Mouse (Mus musculus) bone marrow, adult 2 months (tissue): Measurements from ENCODE around the gene Carm1. TPM values are rescaled to one million over a fixed set of nuclear protein-coding genes. Genes with fewer than 3 reads are reported as not detected.

ENCODE experiments used
- H3K27ac ChIP-seq: fragments of 200-500 bp; 2 replicates; pipeline ENCODE4 v1.5.1; 2012; ENCODE audit warnings: low read depth, mild to moderate bottlenecking, control low read depth, inconsistent platforms, low read length; ENCODE audit not compliant: control insufficient read depth, poor library complexity, insufficient read depth
- H3K4me1 ChIP-seq: fragments of 200-500 bp; 2 replicates; pipeline ENCODE4 v1.6.1; 2011; ENCODE audit warnings: low read length; ENCODE audit not compliant: control insufficient read depth, insufficient read depth
- H3K4me3 ChIP-seq: fragments of 200-500 bp; replicated peaks from 2 replicates; pipeline ENCODE3; 2011; ENCODE audit warnings: mild to moderate bottlenecking, low read depth, low read length, control low read depth; ENCODE audit not compliant: control insufficient read depth
- CTCF ChIP-seq: fragments of 200-500 bp; IDR thresholded peaks from 2 replicates; pipeline ENCODE4 v1.5.1; 2011; ENCODE audit warnings: low read length, control low read depth; ENCODE audit not compliant: control insufficient read depth, insufficient read depth
- POLR2A ChIP-seq: fragments of 200-500 bp; IDR thresholded peaks from 2 replicates; pipeline ENCODE4 v1.6.1; 2011; ENCODE audit warnings: low read depth, mild to moderate bottlenecking, control low read depth, low read length, borderline replicate concordance; ENCODE audit not compliant: control insufficient read depth
- WGBS: fragments of 180-500 bp; shearing (Covaris S2); methylation state at CpG from one replicate; pipeline ENCODE4 v1.1.7; 2018; 5-methylcytosine and 5-hydroxymethylcytosine counted together
- polyA plus RNA-seq: library from polyadenylated mRNA; stranded (reverse); fragments of >200 nt; gene quantifications from 2 replicates; pipeline ENCODE4 v1.2.4, GENCODE M21; 2011; ENCODE audit warnings: low replicate concordance; ENCODE audit not compliant: missing spikeins, insufficient read depth, insufficient read length

Gene Carm1
- polyA plus RNA-seq, 1 experiment = 37.6 TPM

DNA sequence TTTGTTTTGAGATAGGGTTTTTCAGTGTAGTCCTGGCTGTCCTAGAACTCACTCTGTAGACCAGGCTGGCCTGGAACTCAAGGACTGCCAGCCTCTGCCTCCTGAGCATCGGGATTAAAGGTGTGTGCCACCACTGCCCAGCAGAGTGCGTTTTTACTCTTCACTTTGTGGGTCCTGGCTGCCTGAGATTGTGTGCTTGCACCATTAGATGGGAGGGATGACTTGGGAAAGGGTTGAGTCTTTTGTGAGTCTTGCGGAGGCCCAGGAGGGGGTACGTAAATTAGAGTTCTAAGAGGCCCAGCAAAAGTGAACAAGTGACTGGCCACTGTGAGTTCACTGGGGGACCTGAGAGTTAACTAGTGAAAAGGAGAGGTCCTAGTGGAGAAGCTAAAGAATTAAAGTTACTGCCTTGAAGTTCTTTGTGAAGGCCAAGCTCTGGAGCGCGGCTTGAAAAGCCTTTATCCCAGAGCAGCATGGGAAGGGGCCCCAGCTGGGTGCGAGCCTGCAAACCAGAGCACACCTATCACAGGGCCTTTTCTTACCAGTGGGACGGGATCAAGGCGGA is 1.3 kb upstream of the Carm1 start:
- Histone ChIP-seq H3K27ac (no peak overlapping the region; the same call in 1 of the 2 replicates), H3K4me1 (no peaks in the 10 kb centered on the region), H3K4me3 (peak overlapping the region; percentile 96)
- 24% methylated on average over 9 of the region's 9 CpGs for WGBS
- TF ChIP-seq CTCF = no peak
- no peak for TF ChIP-seq POLR2A

DNA sequence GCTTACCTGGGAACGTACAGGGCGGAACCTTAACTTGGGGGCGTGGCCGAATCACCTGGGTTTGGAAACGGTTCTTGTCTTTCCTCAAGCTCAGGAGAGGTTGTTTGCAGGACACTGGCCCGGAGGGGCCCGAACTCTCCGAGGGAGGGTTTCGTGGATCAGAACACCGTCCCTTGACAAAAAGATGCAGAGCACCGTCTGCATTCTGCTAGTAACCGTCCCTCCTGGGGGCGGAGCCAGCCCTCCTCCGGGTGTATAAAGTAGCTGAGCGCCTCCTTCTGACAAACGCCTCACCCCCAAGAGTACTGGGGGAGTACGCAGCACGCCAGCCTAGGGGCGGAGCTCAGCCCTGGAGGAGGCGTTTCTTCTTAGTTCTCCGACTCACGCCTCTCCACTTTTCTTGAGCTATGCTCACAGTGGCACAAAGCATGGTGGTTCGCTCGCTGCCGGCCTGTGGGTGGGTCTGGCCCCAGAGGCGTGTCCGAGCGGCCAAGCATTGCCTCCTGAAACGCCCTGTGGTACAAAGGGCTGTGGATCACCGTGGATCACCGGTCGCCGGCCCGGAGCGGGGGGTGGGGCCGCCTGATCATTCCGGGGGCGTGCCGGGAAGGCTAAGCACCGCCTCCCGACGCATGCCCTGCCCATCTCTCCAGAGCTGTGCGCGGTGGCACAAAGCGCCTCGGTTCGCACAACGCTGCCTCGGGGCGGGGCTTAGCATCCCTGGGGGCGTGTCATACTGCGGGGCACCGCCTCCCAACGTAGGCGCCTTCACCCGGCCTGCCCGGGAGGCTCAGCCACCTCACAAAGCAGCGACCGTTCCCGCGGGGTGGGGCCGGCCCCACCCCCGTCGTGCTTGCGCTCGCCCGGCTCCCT is 542 bp upstream of the Carm1 start:
- TF ChIP-seq POLR2A (peak; percentile 22; the same call in 1 of the 2 replicates), CTCF (peak; percentile 59; the same call in 1 of the 2 replicates)
- WGBS = under 1% methylated on average over 67 of the region's 67 CpGs
- Histone ChIP-seq H3K4me3 (peak overlapping the region; percentile 96), H3K4me1 (no peaks in the 10 kb centered on the region), H3K27ac (peak overlapping the region; percentile 84)

DNA sequence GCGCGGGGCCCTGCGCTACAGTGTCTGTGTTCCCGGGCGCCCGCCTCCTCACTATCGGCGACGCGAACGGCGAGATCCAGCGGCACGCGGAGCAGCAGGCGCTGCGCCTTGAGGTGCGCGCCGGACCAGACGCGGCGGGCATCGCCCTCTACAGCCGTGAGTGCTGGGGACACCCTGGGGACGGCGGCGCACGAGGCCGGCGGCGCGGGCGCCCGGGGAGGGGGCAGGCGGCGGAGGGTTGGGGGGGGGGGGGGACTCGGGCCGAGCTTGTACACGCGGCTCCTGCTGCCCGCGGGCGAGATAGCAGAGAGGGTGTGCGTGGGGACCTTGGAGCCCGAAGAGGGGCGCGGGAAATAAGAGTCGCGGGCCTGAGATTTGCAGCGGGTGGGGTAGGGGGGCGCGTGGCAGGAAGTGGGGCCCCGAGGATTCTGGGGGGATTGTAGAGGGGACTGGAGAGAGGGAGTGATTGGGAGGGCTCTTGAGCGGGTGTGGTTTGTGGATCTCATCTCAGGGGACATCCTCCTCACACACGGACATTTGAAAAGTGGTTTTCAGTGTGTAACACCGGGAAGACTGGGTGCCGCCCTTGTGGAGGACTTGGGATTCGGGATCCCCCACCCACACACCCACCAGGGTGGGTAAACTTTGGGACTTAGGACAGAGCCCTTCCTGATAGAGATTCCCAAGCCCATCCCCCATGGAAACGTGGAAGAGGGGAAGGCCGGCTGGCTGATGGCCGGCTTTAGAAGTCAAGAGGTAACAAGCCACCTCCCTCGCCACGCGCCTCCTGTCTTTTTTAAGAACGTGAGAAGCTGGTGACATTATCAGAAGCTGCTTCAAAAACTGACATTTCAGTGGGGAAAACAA is 614 bp downstream of the Carm1 start:
- WGBS = under 1% methylated on average over 60 of the region's 66 CpGs
- peak overlapping the region; percentile 63 for H3K4me3 ChIP-seq
- H3K4me1 ChIP-seq = no peaks in the 10 kb centered on the region
- H3K27ac ChIP-seq = peak overlapping the region; percentile 84
- TF ChIP-seq CTCF (no peak), POLR2A (no peak)

DNA sequence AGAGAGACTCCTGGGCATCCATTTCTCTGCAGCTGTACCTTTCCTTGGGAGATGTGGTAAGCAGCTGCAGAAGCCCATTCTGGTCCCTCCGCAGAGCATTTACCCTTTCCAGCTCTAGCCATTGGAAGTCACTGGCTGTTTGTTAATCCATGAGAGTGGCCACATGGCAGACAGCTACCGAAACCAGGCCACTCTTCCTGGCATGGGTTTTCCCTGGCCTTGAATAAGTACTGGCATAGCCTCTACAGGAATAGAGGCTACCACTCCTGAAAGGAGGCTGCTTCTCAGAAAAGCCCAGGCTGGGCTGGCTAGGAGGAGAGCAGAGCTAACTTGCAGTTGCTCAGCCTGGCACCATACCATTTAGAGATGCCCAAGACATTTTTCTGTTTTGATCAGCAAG is 4.4 kb downstream of the Carm1 start:
- TF ChIP-seq CTCF = no peak
- TF ChIP-seq POLR2A = no peak
- Histone ChIP-seq H3K4me3 (no peak overlapping the region), H3K27ac (no peak overlapping the region), H3K4me1 (peaks cover 2% of the 10 kb centered on the region; the same call in 1 of the 2 replicates)
- 95% methylated on average over 2 of the region's 2 CpGs for whole genome bisulfite sequencing

DNA sequence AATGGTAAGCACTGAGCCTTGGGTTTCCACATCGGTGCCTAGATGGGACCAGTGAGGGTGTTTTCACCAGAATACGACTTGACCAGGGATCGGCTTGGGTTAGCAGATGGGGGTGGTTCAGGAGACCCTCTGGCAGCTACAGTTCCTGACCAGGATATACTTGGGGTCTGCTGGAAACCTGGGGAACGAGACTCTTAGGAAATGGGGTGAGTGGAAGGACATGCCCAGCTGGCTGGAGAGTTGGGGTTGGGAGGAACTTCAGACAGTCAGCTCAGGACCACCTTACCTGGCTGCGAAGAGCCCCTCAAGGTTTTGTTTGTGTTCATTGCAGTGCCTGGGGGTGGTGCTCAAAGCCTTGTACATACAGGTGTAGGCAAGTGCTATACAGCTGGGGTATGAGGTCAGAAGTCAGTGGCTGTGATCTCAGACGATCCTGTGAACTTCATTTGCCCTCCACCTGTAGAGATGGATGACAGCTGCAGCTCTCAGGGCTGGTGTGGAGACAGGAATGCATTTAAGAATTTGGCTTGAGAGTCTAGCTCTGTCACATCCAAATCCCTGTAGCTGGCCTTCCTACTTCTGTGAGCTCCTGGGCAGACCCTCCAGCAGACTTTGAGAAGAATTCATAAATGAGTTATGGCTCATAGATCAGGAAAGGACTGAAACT is 7.0 kb downstream of the Carm1 start:
- no peak overlapping the region for H3K27ac ChIP-seq
- TF ChIP-seq POLR2A = no peak
- TF ChIP-seq CTCF = no peak
- no peak overlapping the region for H3K4me3 ChIP-seq
- peaks cover 3% of the 10 kb centered on the region for H3K4me1 ChIP-seq
- 88% methylated on average over 6 of the region's 6 CpGs for WGBS

DNA sequence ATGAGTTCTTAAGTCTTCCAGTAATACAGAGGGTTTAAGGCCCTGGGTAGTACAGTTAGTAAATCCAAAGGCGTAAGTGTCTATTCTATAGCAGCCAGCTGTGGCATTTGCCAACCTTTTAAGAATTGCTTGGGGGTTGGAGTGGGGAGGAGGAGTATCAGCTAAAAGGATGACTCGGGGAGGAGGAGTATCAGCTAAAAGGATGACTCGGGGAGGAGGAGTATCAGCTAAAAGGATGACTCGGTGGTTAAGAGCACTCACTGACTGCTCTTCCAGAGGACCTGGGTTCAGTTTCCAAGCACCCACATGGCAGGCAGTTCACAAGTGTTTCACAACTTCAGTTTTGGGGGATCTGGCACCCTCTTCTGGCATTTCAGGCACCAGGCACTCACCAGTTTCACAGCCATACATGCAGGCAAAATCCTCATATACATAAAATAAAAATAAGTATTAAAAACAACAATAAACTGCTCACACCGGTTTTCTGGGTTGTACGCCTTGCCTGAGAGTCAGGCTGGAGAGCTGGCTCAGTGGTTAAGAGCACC is 8.6 kb downstream of the Carm1 start:
- 81% methylated on average over 6 of the region's 6 CpGs for WGBS
- Histone ChIP-seq H3K4me1 (peaks cover 6% of the 10 kb centered on the region), H3K4me3 (no peak overlapping the region), H3K27ac (no peak overlapping the region)
- no peak for TF ChIP-seq POLR2A
- TF ChIP-seq CTCF = no peak

DNA sequence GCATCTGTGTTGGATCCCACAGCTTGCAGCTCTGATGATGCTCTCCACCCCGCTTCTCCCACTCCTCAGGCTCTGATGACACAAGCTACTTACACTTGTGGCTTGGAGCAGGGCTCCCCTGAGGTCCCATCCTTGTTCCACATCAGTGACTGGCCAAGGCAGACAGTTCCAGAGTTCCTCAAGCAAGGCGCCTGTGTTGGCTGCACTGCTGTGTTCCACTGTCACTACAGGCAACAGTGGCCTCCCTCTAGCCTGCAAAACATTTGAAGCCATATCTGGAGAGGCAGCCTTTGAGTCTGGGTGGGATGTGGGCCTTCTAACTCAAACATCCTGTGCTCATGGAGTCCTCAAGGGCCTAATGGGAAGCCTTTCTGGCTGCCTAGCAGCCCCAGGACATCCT is 10.3 kb downstream of the Carm1 start:
- 81% methylated on average over 2 of the region's 2 CpGs for WGBS
- Histone ChIP-seq H3K4me1 (peaks cover 6% of the 10 kb centered on the region), H3K4me3 (no peak overlapping the region), H3K27ac (peak overlapping the region; percentile 33)
- TF ChIP-seq CTCF (no peak), POLR2A (no peak)

DNA sequence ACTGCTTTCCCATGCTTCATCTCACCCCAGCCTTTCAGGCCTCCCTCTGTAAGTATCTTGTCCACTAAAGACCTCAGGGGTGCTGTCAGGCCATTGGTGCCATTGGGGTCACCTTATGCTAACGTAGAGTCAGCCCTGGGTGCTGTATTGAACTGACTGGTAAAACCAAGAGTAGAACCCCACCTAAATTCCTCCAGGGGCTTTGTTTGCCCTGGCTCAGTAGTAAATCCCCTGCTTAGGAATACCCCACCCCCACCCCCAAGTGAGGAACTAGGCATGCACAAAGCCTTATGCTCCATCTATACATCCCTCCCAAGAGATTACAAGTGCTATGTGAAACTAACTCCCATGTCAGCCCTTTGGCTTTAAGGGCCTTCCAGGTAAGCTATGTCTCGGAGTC is 10.9 kb downstream of the Carm1 start:
- Histone ChIP-seq H3K4me1 (peaks cover 6% of the 10 kb centered on the region), H3K4me3 (no peak overlapping the region), H3K27ac (peak overlapping the region; percentile 33)
- WGBS = 87% methylated on average over 2 of the region's 2 CpGs
- TF ChIP-seq POLR2A = no peak
- no peak for TF ChIP-seq CTCF
